Mouse (Mus musculus): ENCODE measurements around the gene Dact2.

DNA sequence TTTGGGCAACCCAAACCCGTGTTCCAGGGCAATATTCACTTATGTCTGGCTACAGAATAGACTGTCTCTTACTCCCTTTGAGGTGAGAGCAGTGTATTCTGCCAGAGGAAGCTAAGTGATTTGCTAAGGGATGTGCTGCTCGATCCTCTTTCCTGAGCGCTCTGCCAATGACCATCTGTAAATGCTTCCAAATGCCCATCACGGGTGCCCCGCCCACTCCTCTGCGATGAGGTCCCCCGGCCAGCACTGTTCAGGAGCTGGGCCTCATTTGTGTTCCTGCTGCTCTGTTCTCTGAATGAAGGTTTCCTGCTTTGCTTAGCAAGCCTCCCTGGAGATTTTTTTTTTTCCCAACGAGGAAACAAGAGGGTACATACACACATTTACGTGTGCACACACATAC is 11.2 kb downstream of the Dact2 start:
- TF ChIP-seq CTCF (conservative IDR thresholded peaks at IDR 0.05 in 1 of 2, IDR thresholded peaks at IDR 0.05 in 1 of 2; ENCODE audit: low read depth in 2 of 2, low read length in 2 of 2), result no peak
- TF ChIP-seq ZNF384 (IDR thresholded peaks at IDR 0.05; ENCODE audit: low read depth, low read length), result no peak
- TF ChIP-seq MAX (IDR thresholded peaks at IDR 0.05; ENCODE audit: low read length), result no peak
- no peak for TF ChIP-seq POLR2A (IDR thresholded peaks at IDR 0.05; ENCODE audit: low read depth, low read length)
- TF ChIP-seq MAFK (IDR thresholded peaks at IDR 0.05; ENCODE audit: insufficient replicate concordance, low read length), result no peak
- no peak for TF ChIP-seq TBP (conservative IDR thresholded peaks at IDR 0.05; ENCODE audit: low read depth, low read length)
- no peak for TF ChIP-seq MXI1 (IDR thresholded peaks at IDR 0.05; ENCODE audit: low read depth, low read length)
- no peak for TF ChIP-seq MAZ (IDR thresholded peaks at IDR 0.05; ENCODE audit: low read depth, low read length)
- no peak for TF ChIP-seq BHLHE40 (IDR thresholded peaks at IDR 0.05; ENCODE audit: low read depth, low read length)
- no peak for TF ChIP-seq E2F4 (IDR thresholded peaks at IDR 0.05; ENCODE audit: insufficient replicate concordance, low read depth, low read length)
- TF ChIP-seq JUND (conservative IDR thresholded peaks at IDR 0.05; ENCODE audit: low read depth, low read length), result no peak

Data from CH12.LX (cell line).